Mouse (Mus musculus) embryonic fibroblast, embryonic 13.5 days (primary cell): ENCODE data around the gene Pfkfb2. TPM values are rescaled to one million over a fixed set of nuclear protein-coding genes. Genes with fewer than 3 reads are reported as not detected.

ENCODE experiments used
- H3K27ac ChIP-seq: 2 replicates; pipeline ENCODE4 v1.5.1; 2012; ENCODE audit warnings: low read length, control low read depth, inconsistent platforms; ENCODE audit not compliant: insufficient read depth
- H3K4me1 ChIP-seq: 2 replicates; pipeline ENCODE4 v1.6.1; 2011; ENCODE audit warnings: low read length; ENCODE audit not compliant: control insufficient read depth, insufficient read depth
- H3K4me3 ChIP-seq: 2 replicates; pipeline ENCODE4 v1.5.1; 2011; ENCODE audit warnings: mild to moderate bottlenecking, control low read depth, low read length; ENCODE audit not compliant: insufficient read depth
- CTCF ChIP-seq: IDR thresholded peaks from 2 replicates; pipeline ENCODE4 v1.5.1; 2011; ENCODE audit warnings: mild to moderate bottlenecking, control low read depth, low read length, moderate library complexity, borderline replicate concordance; ENCODE audit not compliant: insufficient read depth
- POLR2A ChIP-seq: IDR thresholded peaks from 2 replicates; pipeline ENCODE4 v1.6.1; 2011; ENCODE audit warnings: low read depth, mild to moderate bottlenecking, control low read depth, low read length, moderate library complexity
- polyA plus RNA-seq: library from polyadenylated mRNA; stranded (reverse); fragments of >200 nt; gene quantifications from 2 replicates; pipeline ENCODE4 v1.2.4, GENCODE M21; 2011; ENCODE audit warnings: low read depth; ENCODE audit not compliant: missing spikeins, insufficient read length

Gene Pfkfb2
- polyA plus RNA-seq, 1 experiment, result 16.1 TPM

DNA sequence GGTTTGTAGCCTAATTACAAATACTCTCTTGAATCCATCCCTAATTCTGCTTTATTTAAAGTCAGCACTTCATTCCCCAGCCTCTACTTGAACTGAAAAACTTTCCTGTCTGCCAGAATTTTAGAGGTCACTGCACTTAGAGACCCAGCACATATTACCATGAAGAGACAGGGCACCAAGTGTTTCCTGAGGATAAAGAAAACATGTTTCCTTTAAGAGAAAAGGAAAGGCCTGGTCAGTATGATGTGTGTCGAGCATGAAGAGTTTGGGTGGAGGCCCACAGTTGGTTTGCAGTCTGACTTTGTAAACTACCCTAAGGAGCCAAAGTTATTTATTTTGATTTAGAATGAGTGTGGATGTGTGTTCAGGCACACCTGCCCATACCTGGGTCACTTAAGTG lies 983 bp downstream of the Pfkfb2 start:
- H3K4me3 ChIP-seq, result no peak overlapping the region

GRCm38 (mm10) chr1:130726396-130726795 lies 2.7 kb downstream of the Pfkfb2 start:
- no peak for TF ChIP-seq CTCF
- no peak for TF ChIP-seq POLR2A

More for the DNA sequence above, 983 bp downstream of the Pfkfb2 start:
- TF ChIP-seq CTCF (no peak), POLR2A (no peak)
- no peak overlapping the region for H3K27ac ChIP-seq
- no peaks in the 10 kb centered on the region for H3K4me1 ChIP-seq

DNA sequence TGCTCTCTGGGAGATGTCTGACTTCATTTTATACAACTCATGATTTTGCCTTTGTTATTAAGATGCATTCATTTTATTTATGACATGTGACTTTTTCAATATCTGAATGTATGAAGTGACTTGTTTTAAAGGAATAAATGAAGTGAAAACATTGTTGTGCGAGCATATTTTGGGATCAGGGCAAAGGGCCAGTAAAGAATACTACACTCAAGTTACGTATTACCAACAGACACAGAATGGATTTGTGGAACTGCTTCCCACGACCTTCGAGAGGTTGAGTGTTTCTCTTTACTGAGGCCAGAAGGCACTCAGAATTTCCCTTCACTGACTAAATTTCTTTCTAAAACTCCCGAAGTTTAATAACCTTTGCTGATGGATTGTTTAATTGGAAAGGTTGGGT lies 4.8 kb downstream of the Pfkfb2 start:
- Histone ChIP-seq H3K27ac (no peak overlapping the region), H3K4me3 (no peak overlapping the region), H3K4me1 (no peaks in the 10 kb centered on the region)
- no peak for TF ChIP-seq CTCF

More at GRCm38 (mm10) chr1:130726396-130726795, 2.7 kb downstream of the Pfkfb2 start:
- no peak overlapping the region for H3K27ac ChIP-seq
- no peak overlapping the region for H3K4me3 ChIP-seq
- no peaks in the 10 kb centered on the region for H3K4me1 ChIP-seq

- peak within 1 kb of the TSS; percentile 57; the same call in 1 of the 2 replicates for H3K27ac ChIP-seq
- H3K4me3 ChIP-seq, result peak within 1 kb of the TSS; percentile 91
- TF ChIP-seq POLR2A, result peak; percentile 74
- TF ChIP-seq CTCF, result no peak
- H3K4me1 ChIP-seq, result no peaks in the 10 kb centered on the region; the same call in 1 of the 2 replicates
Measured at GRCm38 (mm10) chr1:130717291-130717871, 11.7 kb downstream of the Pfkfb2 start, which contains the start of gene Yod1. Yod1 (plus strand) TSS chr1:130717327.

- no peak for TF ChIP-seq CTCF
- peak; percentile 19; the same call in 1 of the 2 replicates for TF ChIP-seq POLR2A
- peak overlapping the region; percentile 91 for H3K4me3 ChIP-seq
- H3K4me1 ChIP-seq, result no peaks in the 10 kb centered on the region; the same call in 1 of the 2 replicates
- H3K27ac ChIP-seq, result peak overlapping the region; percentile 47; the same call in 1 of the 2 replicates
Measured at GRCm38 (mm10) chr1:130716513-130717290, 12.4 kb downstream of the Pfkfb2 start.

- TF ChIP-seq CTCF (no peak), POLR2A (no peak)
- Histone ChIP-seq H3K4me3 (peak overlapping the region; percentile 91), H3K27ac (no peak overlapping the region), H3K4me1 (no peaks in the 10 kb centered on the region; the same call in 1 of the 2 replicates)
Measured at GRCm38 (mm10) chr1:130716218-130716512, 12.9 kb downstream of the Pfkfb2 start.

- Histone ChIP-seq H3K4me1 (no peaks in the 10 kb centered on the region; the same call in 1 of the 2 replicates), H3K27ac (0 out of 2 replicates have a peak within 1 kb of the TSS, but pooled peaks have one; percentile 47), H3K4me3 (peak within 1 kb of the TSS; percentile 91)
- TF ChIP-seq POLR2A (peak; percentile 82), CTCF (no peak)
Measured at GRCm38 (mm10) chr1:130715561-130716217, 13.4 kb downstream of the Pfkfb2 start, which contains the start of gene Gm29427. Gm29427 (minus strand) TSS chr1:130715799.

- Histone ChIP-seq H3K4me3 (no peak overlapping the region), H3K4me1 (no peaks in the 10 kb centered on the region; the same call in 1 of the 2 replicates), H3K27ac (no peak overlapping the region)
- no peak for TF ChIP-seq POLR2A
- TF ChIP-seq CTCF, result no peak
Measured at GRCm38 (mm10) chr1:130714046-130714445, 15.0 kb downstream of the Pfkfb2 start.

DNA sequence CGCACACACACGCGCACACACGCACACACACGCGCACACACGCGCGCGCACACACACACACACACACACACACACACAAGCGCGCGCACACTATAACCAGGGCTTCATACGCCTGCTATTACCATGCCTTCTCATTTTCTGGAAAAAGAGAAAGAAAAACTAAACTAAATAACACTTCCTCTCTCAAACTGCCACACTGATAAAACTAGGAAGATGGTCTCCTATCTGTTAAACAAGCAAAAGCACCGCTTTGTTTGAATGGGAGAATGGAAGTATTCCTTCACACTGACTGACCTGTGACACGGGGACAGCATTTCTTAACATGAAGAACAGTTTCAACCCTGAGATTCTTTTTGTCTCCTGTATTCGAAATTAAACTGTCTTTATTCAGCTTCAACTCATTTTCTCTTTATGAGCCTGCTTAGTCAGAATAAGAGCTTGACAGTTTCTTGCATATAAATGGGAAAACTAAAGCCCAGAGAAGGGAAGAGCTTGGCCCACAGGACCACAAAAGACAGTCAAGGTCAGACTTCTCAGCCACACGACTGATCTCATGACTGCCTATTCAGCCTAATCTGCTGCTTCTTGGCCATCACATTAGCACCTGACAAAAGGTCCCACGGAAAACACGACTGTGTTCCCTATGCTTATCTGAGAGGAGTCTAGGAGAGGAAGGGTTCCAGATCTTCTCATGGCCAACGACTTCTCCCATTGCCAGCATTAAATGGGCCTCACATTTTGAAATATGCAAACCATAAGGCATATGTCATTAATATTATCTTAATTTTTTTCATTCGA lies 18.6 kb downstream of the Pfkfb2 start:
- TF ChIP-seq POLR2A (no peak), CTCF (no peak)
- Histone ChIP-seq H3K4me3 (no peak overlapping the region), H3K4me1 (no peaks in the 10 kb centered on the region), H3K27ac (no peak overlapping the region)
